Mouse (Mus musculus): ENCODE data around the gene Nxpe4.

The Nxpe4 gene

DNA sequence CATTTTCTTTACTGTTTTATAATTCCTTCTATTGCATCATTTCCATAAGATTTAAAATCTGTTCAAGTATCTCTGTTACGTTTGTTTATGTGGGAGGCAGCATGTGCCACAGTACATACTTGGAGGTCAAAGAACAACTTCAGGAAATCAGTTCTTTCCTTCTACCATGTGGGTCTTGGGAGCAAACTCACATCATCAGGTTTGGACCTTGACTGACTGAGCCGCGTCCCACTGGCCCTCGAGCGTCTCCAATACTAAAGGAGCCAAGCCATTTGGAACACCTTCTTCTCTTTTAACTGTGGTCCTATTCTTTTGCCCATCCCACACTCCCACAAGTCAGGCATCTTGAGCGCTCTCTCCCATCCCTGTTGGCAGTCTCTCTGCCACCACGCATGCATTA is 167.8 kb downstream of the Nxpe4 start:
- no peak for DNase-seq (ENCODE audit: low spot score in 2 of 2)

DNA sequence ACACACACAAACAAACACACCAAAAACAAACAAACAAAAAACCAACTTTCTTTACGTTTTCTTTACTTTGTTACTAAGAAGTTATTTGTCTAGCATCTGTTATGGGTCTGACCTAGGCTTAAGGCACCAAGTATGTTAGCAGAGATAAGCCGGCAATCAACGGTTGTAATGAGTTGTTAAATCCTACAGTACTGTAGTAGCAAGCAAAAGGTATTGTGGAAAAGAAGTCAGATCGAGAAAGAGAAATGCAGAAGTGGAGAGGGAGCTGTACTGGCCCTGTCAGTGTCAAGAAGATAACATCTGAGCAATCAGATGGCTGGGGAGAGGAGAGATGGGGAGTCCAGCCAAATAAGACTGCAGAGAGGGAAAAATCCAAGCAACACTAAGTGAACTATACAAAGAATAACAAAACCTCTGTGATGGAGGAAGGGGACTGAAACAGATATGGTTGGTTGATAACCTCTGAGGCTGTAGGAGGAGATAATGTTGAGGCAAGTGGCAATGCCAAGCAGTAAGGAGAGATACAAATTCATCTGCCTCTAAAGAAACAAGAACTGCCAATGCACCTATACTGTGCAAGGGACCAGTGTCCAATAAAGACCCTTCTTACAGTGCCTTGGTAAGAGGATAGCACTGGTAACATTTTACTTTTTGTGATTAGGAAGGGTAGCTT is 177.1 kb downstream of the Nxpe4 start:
- DNase-seq (ENCODE audit: low spot score in 2 of 2), result no peak

DNA sequence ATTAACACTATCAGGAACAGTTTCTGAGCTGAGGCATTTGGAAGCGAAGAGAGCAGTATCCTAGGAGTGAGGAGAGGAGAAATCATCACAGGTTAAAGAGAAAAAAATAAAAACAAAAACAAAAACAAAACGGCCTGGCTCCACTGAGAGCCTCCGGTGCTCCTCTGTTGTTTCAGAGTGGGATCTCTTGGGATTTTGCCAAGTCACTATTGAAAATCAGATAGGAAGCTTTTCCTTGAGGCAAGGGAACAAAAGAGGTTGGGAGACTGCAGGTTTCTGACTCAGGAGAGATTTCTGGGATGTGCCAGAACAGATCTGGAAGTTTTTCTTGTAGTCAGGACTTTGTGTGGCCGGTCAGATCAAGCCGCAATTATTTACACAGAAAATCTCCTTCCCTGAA is 177.7 kb downstream of the Nxpe4 start:
- no peak for DNase-seq (ENCODE audit: low spot score in 2 of 2)

DNA sequence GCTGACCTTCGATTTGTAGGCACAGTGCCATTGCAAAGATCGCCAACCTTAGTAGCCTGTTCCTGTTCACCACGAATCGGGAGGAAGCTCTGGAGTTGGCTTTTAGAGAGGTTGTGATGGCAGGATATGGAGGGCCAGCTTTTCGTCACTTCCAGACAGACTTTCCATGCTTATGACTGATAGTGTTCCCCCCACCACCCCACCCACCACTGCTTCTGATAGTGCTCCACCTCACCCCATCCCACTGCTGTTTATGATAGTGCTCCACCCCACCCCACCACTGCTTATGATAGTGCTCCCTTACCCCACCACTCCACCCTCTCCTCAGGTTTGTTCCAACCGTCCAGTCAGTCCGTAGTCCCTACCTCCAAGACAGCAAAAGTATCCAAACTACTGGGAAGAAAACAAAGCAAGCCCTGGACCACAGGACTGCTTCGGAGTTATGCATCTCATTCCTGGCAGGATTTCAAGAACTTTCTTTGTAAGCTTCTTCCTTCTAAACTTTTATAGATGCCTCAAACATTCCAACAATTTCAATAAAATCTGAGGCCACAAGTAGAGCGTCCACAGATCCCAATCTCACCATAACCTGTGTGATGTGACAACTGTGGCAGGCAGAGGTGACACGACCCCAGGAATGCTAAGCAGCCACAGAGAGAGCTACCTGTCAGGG is 179.0 kb downstream of the Nxpe4 start:
- no peak for DNase-seq (ENCODE audit: low spot score in 2 of 2)

DNA sequence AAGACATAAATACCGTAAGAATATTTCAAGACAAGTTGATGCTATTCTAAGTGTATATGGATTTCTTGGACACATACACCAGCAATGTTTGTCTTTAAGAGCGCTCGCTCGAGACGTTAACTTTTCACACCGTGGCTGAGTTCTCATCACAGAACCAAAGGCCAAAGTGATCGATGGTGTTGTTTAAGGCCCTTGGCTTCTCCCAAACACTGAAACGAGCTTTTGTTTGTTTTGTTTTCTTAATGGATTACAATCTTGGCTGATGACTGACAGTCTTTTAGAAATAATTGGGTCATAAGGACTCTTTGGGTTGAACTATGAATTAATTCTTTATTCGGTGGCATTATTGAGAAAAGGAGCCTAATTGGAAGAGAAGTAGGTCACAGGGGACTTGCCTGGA is 183.6 kb downstream of the Nxpe4 start:
- DNase-seq (ENCODE audit: low spot score in 2 of 2), result no peak

DNA sequence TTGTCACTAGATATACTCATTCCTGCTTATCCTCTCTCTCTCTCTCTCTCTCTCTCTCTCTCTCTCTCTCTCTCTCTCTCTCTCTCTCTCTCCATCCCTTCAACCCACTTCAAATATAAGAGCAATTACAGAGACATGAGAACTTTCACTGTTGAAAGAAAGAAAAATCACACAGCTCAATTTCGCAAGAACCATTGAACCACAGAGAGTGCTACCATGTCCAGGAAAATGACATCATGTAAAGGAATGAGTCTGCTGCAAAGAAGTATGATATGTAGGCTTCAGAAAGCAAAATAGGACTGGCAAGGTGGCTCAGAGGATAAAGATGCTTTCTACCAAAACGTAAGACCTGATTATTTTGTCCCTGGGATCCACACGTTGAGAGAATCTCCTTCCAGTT is 184.0 kb downstream of the Nxpe4 start:
- no peak for DNase-seq (ENCODE audit: low spot score in 2 of 2)

DNA sequence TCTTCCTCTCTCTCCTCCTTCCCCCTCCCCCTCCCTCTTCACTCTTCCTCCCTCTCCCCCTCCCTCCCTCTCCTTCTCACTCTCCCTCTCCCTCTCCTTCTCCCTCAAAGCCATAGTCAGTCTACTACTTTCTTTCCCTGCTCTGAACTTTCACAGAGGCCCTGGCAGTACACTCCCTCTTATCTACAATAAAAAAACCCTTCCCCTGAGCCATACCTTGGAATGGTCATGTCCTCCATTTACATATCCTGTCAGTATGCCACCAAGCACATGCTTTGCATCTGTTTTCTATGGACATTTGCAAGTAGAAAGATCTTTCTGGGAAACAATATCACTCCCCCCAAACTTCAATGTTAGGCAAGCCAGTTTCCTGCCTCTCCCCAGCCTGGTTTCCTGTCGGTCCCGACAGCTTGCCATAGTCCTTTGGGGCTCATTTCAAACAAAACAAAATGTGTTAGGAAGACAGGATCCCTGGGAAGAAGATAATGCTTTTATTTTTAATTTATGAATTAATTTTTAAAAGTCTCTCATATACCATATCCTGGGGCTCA is 191.4 kb downstream of the Nxpe4 start, which contains the start of gene Nxpe2:
Gene Nxpe2 (minus strand): TSS at position 307 of the 551 bp plus-strand sequence.
- no peak for DNase-seq (ENCODE audit: low spot score in 2 of 2)

DNA sequence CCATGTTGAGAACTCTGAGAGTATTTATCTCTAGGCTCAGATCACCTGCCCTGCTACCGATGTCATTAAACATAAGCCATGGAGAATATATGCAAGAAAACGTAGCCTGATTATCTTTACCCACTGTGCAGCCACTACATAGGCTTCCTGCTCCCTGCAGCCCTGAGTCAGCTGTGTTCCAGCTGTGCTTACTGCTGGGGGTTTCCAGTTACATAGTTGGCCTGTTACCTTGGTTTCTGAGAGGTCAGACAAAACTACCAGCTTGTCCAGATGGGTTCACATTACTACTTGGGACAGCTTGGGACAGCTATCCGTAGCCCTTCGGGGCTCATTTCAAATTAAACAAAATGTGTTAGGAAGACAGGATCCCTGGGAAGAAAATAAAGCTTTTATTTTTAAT is 192.3 kb downstream of the Nxpe4 start:
- DNase-seq (ENCODE audit: low spot score in 2 of 2), result no peak

DNA sequence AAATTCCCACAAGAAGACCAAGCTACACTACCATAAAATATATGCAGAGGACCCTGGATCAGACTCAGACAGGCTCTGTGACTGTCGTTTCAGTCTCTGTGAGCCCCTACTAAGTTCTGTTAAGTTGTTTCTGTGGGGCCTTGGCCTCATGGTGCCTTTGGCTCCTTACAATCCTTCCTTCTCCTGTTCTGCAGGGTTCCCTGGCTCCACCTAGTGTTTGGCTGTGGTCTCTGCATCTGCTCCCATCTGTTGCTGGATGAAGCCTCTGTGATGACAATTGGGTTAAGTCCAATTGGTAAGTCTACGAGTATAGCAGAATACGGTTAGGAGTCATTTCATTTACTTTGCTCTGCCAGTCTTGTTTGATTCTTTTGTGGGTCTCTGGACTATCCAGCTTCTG is 193.0 kb downstream of the Nxpe4 start:
- peak; percentile 20 to 47 for DNase-seq (ENCODE audit: low spot score in 2 of 2)

DNA sequence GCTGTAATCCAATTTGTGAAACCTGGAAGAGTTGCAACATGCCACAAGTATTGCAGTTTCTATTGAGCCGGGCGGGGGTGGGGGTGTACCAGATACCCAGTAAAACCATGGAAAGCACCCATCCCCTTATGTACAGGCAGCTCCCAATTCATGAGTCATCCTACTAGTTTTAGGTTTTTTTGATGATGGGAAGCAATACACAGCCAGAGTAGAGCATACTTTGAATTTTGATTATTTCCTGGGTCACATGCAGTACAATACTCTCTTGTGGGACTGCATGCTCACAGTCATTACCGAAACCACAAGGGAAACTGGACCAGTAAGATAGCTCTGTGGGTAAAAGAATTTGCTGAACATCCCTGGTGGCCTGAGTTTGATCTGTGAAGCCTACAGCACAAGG is 195.3 kb downstream of the Nxpe4 start:
- no peak for DNase-seq (ENCODE audit: low spot score in 2 of 2)

DNA sequence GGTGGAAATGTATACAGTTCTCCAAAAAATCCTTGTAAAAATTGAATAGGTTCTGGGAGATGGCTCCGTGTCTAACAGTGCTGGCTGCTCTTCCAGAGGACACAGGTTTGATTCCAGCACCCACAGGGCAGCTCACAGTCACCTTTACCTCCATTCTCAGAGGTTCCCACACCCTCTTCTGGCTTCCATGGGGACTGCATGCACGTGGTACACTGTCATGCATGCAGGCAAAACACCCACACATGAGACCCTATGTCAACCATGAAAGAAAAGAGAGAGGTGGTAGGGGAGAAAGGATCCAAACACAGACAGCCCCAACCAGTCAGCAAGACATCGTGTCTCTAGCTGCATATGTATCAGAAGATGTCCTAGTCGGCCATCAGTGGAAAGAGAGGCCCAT is 199.0 kb downstream of the Nxpe4 start:
- no peak for DNase-seq (ENCODE audit: low spot score in 2 of 2)

DNA sequence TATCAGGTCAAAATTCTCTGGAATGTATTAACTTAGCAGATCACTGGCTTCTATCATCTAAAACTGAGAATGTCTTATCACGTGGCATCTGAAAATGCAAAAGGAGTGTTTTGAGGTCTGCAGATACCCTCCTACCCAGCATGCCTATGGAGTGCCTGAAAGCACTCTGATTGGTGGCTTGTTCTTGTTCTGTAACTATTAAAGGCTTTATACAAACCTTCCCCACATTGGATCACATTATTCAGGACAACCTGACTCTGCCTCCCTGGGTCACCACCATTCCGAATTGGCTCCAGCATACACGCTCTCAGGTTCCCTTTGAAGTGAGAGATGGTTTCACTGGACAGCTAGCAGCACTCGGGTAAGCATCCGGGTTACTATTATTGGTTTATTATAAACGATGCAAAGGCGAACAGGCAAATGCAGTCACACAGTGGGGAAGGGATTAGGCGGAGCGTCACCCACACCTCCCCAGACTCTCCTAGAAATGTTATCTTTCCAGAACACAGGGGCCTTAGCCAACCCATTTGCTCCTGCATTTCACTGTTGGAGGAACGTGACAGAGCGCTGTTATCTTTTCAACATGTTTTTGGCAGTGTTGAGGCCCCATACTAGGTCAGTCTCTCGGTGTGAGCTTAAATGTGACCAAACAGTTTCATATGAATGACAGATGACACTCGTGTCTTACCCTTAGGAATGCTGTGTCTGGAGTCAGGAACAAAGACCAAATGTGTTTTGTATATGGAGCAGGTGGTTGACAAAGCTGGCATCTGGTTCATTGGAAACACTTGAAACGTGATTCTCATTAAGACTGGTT is 200.2 kb downstream of the Nxpe4 start:
- no peak for DNase-seq (ENCODE audit: low spot score in 2 of 2)

DNA sequence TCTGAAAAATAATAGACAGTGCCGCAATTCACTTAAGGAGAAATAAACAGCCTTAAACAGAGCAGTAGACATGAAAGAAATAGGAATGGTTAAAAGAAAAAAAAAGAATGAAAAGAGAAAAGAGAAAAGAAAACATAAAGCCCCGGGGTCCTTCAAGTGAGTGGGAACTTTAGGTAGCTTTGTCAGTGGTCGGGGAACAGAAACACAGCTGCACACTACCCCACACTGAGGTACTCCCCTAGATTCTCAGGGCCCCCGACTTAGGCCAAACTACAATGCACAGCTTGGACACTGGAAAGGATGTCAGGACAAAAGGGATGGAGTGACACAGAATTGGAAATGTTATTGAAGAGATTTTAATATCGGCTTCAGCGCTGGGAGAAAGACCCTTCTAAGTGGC is 200.9 kb downstream of the Nxpe4 start:
- no peak for DNase-seq (ENCODE audit: low spot score in 2 of 2)

DNA sequence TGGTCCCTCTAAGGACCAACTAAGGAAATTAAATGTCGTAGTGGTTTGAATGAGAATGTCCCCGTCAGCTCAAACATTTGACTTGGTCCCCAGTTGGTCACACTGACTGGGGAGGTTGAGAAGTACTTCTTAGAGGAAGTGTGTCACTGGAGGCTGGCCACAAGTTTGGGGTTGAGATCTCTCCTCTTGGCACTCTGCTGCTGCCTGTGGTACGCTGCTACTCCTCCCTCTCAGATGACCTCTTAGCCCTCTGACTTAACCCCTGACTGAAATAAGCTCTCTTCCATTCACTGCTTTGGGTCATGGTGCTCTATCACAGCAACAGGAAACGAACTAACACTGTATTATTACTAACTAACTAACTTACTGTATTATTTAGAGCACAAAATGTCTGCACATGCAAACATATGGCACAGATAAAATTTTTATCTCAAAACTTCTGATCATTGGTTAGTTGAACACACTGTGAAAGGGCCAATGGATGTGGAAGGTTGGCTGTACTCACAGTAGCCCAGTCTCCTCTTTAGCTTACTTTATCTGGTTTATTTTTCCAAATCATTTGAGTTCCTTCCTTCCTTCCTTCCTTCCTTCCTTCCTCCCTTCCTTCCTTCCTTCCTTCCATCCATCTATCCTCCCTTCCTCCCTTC is 211.5 kb downstream of the Nxpe4 start:
- DNase-seq (ENCODE audit: low spot score in 2 of 2), result peak in 1 of 2 experiments; percentile 32

DNA sequence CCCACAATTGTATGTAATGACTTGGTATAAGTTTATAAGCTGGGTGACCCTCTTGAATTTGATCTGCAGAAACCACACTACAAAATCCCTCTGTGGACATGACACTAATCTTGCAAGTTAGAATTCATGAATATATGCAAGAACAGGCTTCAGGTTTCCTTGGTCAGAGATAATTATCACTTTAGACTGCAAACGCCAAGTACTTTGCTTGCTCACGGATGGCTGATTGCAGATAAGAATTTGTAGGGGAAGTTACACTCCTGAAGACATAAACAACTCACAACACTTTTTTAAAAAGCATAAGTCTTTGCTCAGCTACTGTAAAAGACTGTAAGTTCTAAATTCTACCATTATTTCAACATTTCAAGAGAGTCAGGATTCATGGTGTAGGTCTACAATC is 212.5 kb downstream of the Nxpe4 start:
- no peak for DNase-seq (ENCODE audit: low spot score in 2 of 2)

DNA sequence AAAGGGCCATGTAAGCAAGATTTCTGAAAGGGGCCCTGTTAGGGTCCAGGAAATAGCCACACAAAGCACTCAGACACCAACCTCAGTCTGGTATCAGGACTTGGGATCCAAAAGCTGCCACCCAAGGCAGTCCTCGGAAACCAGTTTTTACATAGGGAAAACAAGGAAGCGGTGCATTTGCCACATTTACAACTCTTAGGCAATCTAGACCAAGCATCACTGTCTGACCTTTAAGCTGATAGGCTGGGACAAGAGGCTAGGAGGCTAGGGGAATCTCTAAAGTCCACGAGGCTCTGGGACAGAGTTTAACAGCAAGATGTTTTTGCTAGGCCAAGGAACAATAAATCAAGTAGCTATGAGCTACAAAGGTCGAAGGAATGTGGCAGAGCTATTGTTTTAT is 226.6 kb downstream of the Nxpe4 start:
- no peak for DNase-seq (ENCODE audit: low spot score in 2 of 2)

DNA sequence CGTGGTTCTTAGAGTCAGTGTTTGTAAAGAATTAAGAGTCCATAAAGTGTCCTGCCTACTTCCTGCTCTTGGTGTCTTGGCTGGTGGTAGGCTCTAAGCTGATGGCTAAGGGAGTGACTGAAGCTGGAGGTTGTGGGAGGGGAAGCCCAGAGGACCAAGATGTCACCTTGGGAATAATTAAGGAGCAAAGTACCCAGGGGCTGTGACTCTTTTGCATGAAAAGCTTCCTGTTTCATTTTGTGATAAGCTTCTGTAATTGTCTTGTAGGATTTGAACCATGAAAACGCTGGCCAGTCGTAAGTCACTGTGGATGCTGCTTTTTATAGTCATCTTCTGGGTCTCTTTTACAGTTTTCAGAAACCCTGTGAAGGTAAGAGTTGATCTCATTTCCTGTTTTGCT is 228.2 kb downstream of the Nxpe4 start:
- DNase-seq (ENCODE audit: low spot score in 2 of 2), result peak; percentile 9 to 29

DNA sequence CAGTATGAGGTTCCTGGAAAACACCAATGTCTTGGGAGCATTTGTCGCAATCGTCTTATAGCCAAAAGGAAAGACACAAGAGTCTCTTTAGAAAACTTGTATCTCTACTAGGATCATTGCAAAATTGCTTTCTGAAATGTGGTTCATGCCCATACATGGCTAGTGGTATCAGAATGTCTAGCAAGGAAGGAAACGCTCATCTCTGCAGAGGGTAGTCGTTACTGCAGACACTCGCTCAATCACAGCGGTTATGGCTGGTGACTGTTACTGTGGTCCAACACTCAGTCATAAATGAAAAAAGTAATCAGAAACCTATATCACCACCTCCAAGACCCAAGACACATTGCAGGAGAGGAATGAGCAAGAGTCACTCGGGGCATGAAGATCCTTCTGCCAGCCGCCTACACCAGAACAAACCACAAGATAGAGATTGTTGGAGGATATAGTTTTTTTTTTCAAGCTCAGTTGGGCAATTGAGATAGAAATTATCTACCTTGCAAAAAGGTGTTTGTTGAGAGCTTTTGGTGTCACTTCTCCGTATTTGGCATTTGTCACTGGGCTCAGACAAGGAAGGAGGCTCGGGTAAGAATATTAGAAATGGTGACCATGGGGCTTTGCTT is 241.9 kb downstream of the Nxpe4 start:
- DNase-seq (ENCODE audit: low spot score in 2 of 2), result no peak

DNA sequence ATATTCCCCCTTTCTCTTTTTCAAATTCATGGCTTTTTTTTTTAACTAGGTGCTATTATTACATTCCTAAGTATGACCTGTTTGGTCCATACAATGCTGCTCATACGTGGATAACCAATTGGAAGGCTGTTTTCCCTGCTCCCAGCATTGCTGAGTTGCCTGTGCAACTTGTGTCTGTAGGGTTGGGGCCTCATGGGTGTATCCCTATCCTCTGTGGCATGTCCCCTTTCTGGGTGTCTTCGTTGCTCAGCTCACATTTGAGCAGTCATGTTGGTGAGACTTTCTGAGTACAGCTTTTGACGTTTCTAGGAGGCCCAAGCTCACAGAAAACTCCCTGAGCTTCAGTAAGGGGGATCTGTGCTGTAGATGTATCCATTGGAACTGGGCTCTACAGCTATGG is 242.9 kb downstream of the Nxpe4 start:
- no peak for DNase-seq (ENCODE audit: low spot score in 2 of 2)

DNA sequence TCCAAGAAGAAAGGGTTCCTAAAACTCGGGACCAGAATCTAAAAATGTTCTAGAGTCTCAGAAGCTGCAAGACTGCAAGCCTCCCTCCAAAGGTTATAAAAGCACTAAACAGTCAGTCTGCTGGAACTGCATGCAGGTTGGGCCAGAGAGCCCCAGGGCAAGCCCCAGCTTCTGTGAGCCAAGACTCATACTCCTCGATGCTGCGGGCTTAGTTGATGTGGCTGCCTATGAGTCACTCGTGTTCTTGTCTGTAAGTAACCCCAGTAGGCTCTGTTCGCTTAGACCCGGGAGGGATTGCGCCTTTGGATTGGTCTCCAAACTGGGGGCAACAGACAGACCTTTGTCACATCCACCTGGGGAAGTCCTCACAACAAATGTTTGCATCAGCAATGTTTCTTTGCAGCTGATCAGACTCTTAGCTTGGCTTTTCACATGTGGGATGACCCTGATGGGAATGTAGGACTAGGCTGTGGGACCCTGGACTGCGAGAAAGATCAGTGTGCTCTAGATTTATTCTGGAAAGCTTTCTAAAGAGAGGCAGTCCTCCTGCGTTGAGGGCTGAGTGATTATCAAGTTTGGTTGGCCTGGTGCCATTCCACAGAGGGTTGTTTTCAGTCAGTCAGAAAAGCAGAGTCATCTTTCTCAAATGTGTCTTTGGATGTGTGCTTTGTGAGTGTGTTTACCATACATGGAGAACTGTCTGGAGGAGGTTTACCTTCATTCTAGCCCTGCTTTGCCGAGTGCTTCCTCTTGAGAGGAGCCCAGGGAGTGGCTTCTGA is 245.9 kb downstream of the Nxpe4 start:
- peak; percentile 32 to 42 for DNase-seq (ENCODE audit: low spot score in 2 of 2)

Measured in natural killer cell, adult 2 months (primary cell).